Mouse (Mus musculus): ENCODE data around the gene 2410004P03Rik. TPM values are rescaled to one million over a fixed set of nuclear protein-coding genes. Genes with fewer than 3 reads are reported as not detected.

2410004P03Rik gene
- polyA plus RNA-seq, 1 experiment from 2014 or later, result 1.3 TPM

DNA sequence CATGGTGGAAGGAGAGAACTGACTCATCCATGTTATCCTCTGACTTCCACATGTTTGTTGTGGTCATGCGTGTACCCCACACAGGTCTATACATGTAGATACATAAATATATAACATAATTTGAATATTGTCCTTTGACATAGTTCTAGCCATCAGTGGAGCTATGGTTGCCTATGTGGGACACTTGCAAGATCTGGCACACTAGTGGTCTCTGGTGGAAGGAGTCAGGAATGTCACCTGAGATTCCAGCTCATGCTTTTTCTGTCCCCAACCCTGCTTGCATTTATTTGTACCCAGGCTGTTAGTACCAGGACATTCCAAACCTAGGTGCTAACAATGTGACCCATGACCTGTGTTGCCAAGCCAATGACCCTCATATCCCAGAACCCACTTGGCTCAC, 38.3 kb upstream of the 2410004P03Rik start:
- DNase-seq (ENCODE audit: low spot score) (no peak), ATAC-seq (replicated peaks; ENCODE audit: insufficient number of reproducible peaks, low FRiP score, low TSS enrichment, low read depth) (no peak)
- no peaks in the 10 kb centered on the region for H3K36me3 ChIP-seq (replicated peaks; ENCODE audit: control insufficient read depth, insufficient read depth, low read depth, low read length)
- WGBS, result 94% methylated on average over 1 of the region's 1 CpGs
- no peaks in the 10 kb centered on the region for H3K4me1 ChIP-seq (ENCODE audit: control insufficient read depth, insufficient read depth, low read length)
- H3K9me3 ChIP-seq (replicated peaks; ENCODE audit: control insufficient read depth, low read length), result no peaks in the 10 kb centered on the region
- H3K27ac ChIP-seq (replicated peaks; ENCODE audit: low read depth, low read length), result no peak overlapping the region
- H3K4me3 ChIP-seq (ENCODE audit: low read depth, low read length), result no peak overlapping the region
- H3K4me2 ChIP-seq (ENCODE audit: low read depth, low read length), result no peak overlapping the region
- H3K27me3 ChIP-seq (ENCODE audit: control insufficient read depth, insufficient read depth, low read length), result no peaks in the 10 kb centered on the region
- H3K9ac ChIP-seq (replicated peaks; ENCODE audit: low read length), result no peak overlapping the region

GRCm38 (mm10) chr12:17048979-17049612, 37.6 kb upstream of the 2410004P03Rik start:
- H3K4me3 ChIP-seq (ENCODE audit: low read depth, low read length), result no peak overlapping the region

DNA sequence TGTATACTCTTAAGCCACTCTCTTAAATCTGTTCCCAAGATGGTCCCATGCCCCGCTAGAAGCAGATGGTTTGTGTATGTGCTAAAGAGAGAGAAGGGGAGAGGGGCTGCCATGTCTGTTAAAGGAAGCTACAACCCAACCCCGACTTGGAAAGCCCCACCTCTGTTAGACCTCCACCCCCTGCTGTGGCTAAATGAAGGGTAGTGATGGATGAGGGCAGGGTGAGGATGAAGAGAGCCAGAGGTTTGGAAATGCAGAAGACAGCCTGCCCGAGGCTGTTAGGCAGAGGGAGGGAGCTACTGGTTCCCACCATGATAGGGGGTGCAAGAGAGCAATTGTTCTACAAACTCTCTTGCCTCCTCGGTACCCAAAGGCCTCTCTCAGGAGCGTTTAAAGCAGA, 31.8 kb upstream of the 2410004P03Rik start:
- DNase-seq (ENCODE audit: low spot score), result no peak
- Histone ChIP-seq H3K9ac (replicated peaks; ENCODE audit: low read length) (no peak overlapping the region), H3K4me1 (ENCODE audit: control insufficient read depth, insufficient read depth, low read length) (no peaks in the 10 kb centered on the region), H3K4me3 (ENCODE audit: low read depth, low read length) (no peak overlapping the region), H3K36me3 (replicated peaks; ENCODE audit: control insufficient read depth, insufficient read depth, low read depth, low read length) (no peaks in the 10 kb centered on the region), H3K9me3 (replicated peaks; ENCODE audit: control insufficient read depth, low read length) (no peaks in the 10 kb centered on the region), H3K27me3 (ENCODE audit: control insufficient read depth, insufficient read depth, low read length) (no peaks in the 10 kb centered on the region), H3K4me2 (ENCODE audit: low read depth, low read length) (no peak overlapping the region), H3K27ac (replicated peaks; ENCODE audit: low read depth, low read length) (no peak overlapping the region)
- no peak for ATAC-seq (replicated peaks; ENCODE audit: insufficient number of reproducible peaks, low FRiP score, low TSS enrichment, low read depth)
- WGBS, result 55% methylated on average over 5 of the region's 5 CpGs

More at GRCm38 (mm10) chr12:17048979-17049612, 37.6 kb upstream of the 2410004P03Rik start:
- ATAC-seq (replicated peaks; ENCODE audit: insufficient number of reproducible peaks, low FRiP score, low TSS enrichment, low read depth) (no peak), DNase-seq (ENCODE audit: low spot score) (no peak)
- WGBS, result 82% methylated on average over 7 of the region's 7 CpGs
- no peaks in the 10 kb centered on the region for H3K4me1 ChIP-seq (ENCODE audit: control insufficient read depth, insufficient read depth, low read length)
- H3K36me3 ChIP-seq (replicated peaks; ENCODE audit: control insufficient read depth, insufficient read depth, low read depth, low read length), result no peaks in the 10 kb centered on the region
- no peaks in the 10 kb centered on the region for H3K9me3 ChIP-seq (replicated peaks; ENCODE audit: control insufficient read depth, low read length)
- H3K27me3 ChIP-seq (ENCODE audit: control insufficient read depth, insufficient read depth, low read length), result no peaks in the 10 kb centered on the region
- no peak overlapping the region for H3K4me2 ChIP-seq (ENCODE audit: low read depth, low read length)
- H3K9ac ChIP-seq (replicated peaks; ENCODE audit: low read length), result no peak overlapping the region
- no peak overlapping the region for H3K27ac ChIP-seq (replicated peaks; ENCODE audit: low read depth, low read length)

DNA sequence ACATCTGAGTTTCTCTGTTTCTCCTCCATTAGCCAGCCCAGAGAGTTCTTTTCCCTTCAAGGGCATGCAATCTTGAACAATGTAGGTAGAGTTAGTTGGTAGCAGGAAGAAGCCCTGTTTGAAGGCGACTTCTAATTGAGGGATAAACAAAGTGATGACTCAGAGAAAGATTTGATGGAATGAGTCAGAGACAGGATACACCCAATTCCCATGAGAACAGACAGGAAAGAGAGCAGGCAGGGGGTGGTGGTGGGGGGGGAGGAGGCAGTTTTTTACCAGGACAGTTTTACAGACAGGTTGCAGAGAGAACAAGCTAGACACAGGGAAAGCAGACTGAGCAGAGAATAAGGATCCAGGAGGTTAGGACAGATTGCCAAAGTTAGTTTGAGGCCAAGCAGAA, 29.0 kb upstream of the 2410004P03Rik start:
- DNase-seq (ENCODE audit: low spot score) (no peak), ATAC-seq (replicated peaks; ENCODE audit: insufficient number of reproducible peaks, low FRiP score, low TSS enrichment, low read depth) (no peak)
- 52% methylated on average over 1 of the region's 1 CpGs for WGBS
- Histone ChIP-seq H3K27ac (replicated peaks; ENCODE audit: low read depth, low read length) (no peak overlapping the region), H3K9ac (replicated peaks; ENCODE audit: low read length) (no peak overlapping the region), H3K4me3 (ENCODE audit: low read depth, low read length) (no peak overlapping the region), H3K4me1 (ENCODE audit: control insufficient read depth, insufficient read depth, low read length) (no peaks in the 10 kb centered on the region), H3K27me3 (ENCODE audit: control insufficient read depth, insufficient read depth, low read length) (no peaks in the 10 kb centered on the region), H3K9me3 (replicated peaks; ENCODE audit: control insufficient read depth, low read length) (no peaks in the 10 kb centered on the region), H3K4me2 (ENCODE audit: low read depth, low read length) (no peak overlapping the region), H3K36me3 (replicated peaks; ENCODE audit: control insufficient read depth, insufficient read depth, low read depth, low read length) (no peaks in the 10 kb centered on the region)

GRCm38 (mm10) chr12:17039415-17039814, 27.9 kb upstream of the 2410004P03Rik start:
- Histone ChIP-seq H3K4me1 (ENCODE audit: control insufficient read depth, insufficient read depth, low read length) (no peaks in the 10 kb centered on the region), H3K9me3 (replicated peaks; ENCODE audit: control insufficient read depth, low read length) (no peaks in the 10 kb centered on the region), H3K27me3 (ENCODE audit: control insufficient read depth, insufficient read depth, low read length) (no peaks in the 10 kb centered on the region), H3K36me3 (replicated peaks; ENCODE audit: control insufficient read depth, insufficient read depth, low read depth, low read length) (no peaks in the 10 kb centered on the region), H3K4me3 (ENCODE audit: low read depth, low read length) (no peak overlapping the region), H3K4me2 (ENCODE audit: low read depth, low read length) (no peak overlapping the region), H3K27ac (replicated peaks; ENCODE audit: low read depth, low read length) (no peak overlapping the region), H3K9ac (replicated peaks; ENCODE audit: low read length) (no peak overlapping the region)
- 70% methylated on average over 2 of the region's 2 CpGs for WGBS
- DNase-seq (ENCODE audit: low spot score) (no peak), ATAC-seq (replicated peaks; ENCODE audit: insufficient number of reproducible peaks, low FRiP score, low TSS enrichment, low read depth) (no peak)

- H3K4me2 ChIP-seq (ENCODE audit: low read depth, low read length), result no peak overlapping the region
- ATAC-seq (replicated peaks; ENCODE audit: insufficient number of reproducible peaks, low FRiP score, low TSS enrichment, low read depth), result no peak
- H3K27me3 ChIP-seq (ENCODE audit: control insufficient read depth, insufficient read depth, low read length), result no peaks in the 10 kb centered on the region
- WGBS, result 72% methylated on average over 6 of the region's 6 CpGs
- H3K9ac ChIP-seq (replicated peaks; ENCODE audit: low read length), result no peak overlapping the region
- H3K27ac ChIP-seq (replicated peaks; ENCODE audit: low read depth, low read length), result no peak overlapping the region
- no peaks in the 10 kb centered on the region for H3K4me1 ChIP-seq (ENCODE audit: control insufficient read depth, insufficient read depth, low read length)
- DNase-seq (ENCODE audit: low spot score), result no peak
- no peaks in the 10 kb centered on the region for H3K9me3 ChIP-seq (replicated peaks; ENCODE audit: control insufficient read depth, low read length)
- H3K36me3 ChIP-seq (replicated peaks; ENCODE audit: control insufficient read depth, insufficient read depth, low read depth, low read length), result no peaks in the 10 kb centered on the region
- H3K4me3 ChIP-seq (ENCODE audit: low read depth, low read length), result no peak overlapping the region
These were observed 26.7 kb upstream of the 2410004P03Rik start for GRCm38 (mm10) chr12:17038246-17038645.

DNA sequence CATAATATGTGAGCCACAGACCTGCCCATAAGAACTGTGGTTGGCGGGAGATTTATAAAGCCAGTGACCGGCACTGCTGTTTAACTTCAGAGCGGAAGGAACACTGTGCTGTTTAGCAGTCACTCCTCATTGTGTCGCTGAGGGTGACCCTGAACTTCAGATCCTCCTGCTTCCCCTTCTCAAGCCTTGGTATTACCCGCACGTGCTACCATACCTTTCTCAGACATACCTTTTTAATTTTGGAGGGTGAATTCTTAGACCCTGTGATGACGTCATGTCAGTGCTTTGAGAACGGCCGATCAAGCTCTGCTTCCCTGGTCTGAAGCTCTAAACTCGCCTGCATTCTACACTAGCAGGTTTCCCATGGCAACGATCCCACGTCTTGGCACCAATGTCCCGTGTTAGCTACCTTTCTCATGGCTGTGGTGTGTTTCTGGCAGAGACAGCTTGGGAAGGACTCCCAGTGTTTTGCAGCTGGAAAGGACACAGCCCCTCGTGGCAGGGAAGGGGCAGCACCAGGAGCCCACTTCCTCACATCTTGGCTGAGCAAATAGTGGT, 25.6 kb upstream of the 2410004P03Rik start:
- H3K4me2 ChIP-seq (ENCODE audit: low read depth, low read length), result no peak overlapping the region
- H3K4me1 ChIP-seq (ENCODE audit: control insufficient read depth, insufficient read depth, low read length), result no peaks in the 10 kb centered on the region
- no peaks in the 10 kb centered on the region for H3K27me3 ChIP-seq (ENCODE audit: control insufficient read depth, insufficient read depth, low read length)
- DNase-seq (ENCODE audit: low spot score) (no peak), ATAC-seq (replicated peaks; ENCODE audit: insufficient number of reproducible peaks, low FRiP score, low TSS enrichment, low read depth) (no peak)
- no peak overlapping the region for H3K9ac ChIP-seq (replicated peaks; ENCODE audit: low read length)
- no peaks in the 10 kb centered on the region for H3K9me3 ChIP-seq (replicated peaks; ENCODE audit: control insufficient read depth, low read length)
- H3K4me3 ChIP-seq (ENCODE audit: low read depth, low read length), result no peak overlapping the region
- H3K27ac ChIP-seq (replicated peaks; ENCODE audit: low read depth, low read length), result no peak overlapping the region
- WGBS, result 68% methylated on average over 14 of the region's 14 CpGs
- no peaks in the 10 kb centered on the region for H3K36me3 ChIP-seq (replicated peaks; ENCODE audit: control insufficient read depth, insufficient read depth, low read depth, low read length)

DNA sequence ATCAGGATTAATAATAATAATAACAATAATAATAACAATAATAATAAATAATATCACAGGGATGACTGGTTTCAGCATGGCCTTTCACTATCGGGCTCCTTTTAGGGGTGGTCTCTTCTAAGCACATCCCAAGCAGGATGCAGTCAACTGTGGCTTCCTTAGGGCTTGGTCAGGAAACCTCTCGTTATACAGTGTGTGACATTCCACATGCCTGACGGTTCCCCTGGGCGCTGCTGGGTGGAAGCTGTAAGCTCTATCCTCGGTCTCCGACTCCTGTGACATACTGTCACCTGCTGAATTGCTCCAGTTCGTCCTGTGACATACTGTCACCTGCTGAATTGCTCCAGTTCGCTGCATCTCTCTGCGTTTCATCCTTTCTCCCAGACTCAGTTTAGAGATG, 25.0 kb upstream of the 2410004P03Rik start:
- 61% methylated on average over 9 of the region's 9 CpGs for WGBS
- no peak overlapping the region for H3K4me3 ChIP-seq (ENCODE audit: low read depth, low read length)
- H3K27ac ChIP-seq (replicated peaks; ENCODE audit: low read depth, low read length), result no peak overlapping the region
- no peak overlapping the region for H3K4me2 ChIP-seq (ENCODE audit: low read depth, low read length)
- no peaks in the 10 kb centered on the region for H3K27me3 ChIP-seq (ENCODE audit: control insufficient read depth, insufficient read depth, low read length)
- ATAC-seq (replicated peaks; ENCODE audit: insufficient number of reproducible peaks, low FRiP score, low TSS enrichment, low read depth) (no peak), DNase-seq (ENCODE audit: low spot score) (no peak)
- H3K4me1 ChIP-seq (ENCODE audit: control insufficient read depth, insufficient read depth, low read length), result no peaks in the 10 kb centered on the region
- no peak overlapping the region for H3K9ac ChIP-seq (replicated peaks; ENCODE audit: low read length)
- no peaks in the 10 kb centered on the region for H3K9me3 ChIP-seq (replicated peaks; ENCODE audit: control insufficient read depth, low read length)
- H3K36me3 ChIP-seq (replicated peaks; ENCODE audit: control insufficient read depth, insufficient read depth, low read depth, low read length), result no peaks in the 10 kb centered on the region
